Mouse (Mus musculus): ENCODE measurements around the gene Lpcat3. TPM values are rescaled to one million over a fixed set of nuclear protein-coding genes. Genes with fewer than 3 reads are reported as not detected.
"Not testable (repeated sequence)": the region's sequence is repeated elsewhere in the genome, so short reads cannot be mapped to it uniquely, and the experiment has no call there.

The Lpcat3 gene
- 78.0 and 82.3 TPM in 2 replicates for total RNA-seq (2021)
- long read RNA-seq, experiment 1, transcript Lpcat3-201 (13 exons, 2,281 nt): major isoform, 129 of 135 reads
- long read RNA-seq, experiment 1, partial matches to known transcripts: 2 of 135 reads
- long read RNA-seq, experiment 1, other reads (novel, unspliced or antisense): 4 of 135 reads
- long read RNA-seq, experiment 2, transcript Lpcat3-201 (13 exons, 2,281 nt): major isoform, 91 of 102 reads
- long read RNA-seq, experiment 2, partial matches to known transcripts: 2 of 102 reads
- long read RNA-seq, experiment 2, other reads (novel, unspliced or antisense): 9 of 102 reads

DNA sequence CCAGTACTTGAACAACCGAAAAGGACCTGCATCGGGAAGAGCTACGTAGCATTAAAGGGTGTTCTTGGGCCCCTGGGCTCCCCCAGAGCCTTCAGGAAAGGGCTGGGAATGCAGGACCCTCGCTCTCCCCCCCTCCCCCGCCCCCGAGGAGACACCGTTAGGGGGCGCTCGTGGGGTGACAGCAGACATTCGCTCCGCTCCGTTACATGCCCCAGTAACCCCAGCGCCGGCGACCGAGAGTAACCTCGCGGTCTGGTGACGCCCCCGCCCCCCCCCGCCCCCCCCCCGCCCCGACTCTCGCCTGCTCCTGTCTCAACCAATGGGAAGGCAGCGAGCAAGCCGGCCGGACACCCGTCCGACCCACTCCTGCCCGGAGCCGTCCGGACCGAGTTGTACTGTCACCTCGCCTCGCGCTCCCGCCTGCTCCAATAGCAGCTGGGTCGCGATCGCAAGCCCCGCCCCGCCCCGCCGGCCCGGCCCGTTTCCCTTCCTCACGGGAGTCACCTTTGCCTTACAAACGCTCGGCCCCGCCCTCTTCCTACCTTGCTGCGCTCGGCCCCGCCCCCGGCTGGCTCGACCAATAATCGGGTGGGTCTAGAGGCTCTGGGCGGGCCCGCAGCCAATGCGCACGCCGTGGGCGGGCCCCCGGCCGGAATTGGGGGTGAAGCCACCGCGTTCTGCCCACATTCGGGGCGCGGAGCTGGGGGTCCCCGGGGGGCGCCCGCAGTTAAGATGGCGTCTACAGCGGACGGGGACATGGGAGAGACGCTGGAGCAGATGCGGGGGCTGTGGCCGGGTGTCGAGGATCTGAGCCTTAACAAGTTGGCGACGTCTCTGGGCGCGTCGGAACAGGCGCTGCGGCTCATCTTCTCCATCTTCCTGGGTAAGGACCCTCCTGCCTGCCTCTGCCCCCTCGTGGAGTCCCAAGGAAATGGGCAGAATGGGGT is at the start of gene Lpcat3:
Gene Lpcat3 (plus strand): TSS at position 551 of the 947 bp plus-strand sequence.
- DNase-seq: peak; percentile 100

DNA sequence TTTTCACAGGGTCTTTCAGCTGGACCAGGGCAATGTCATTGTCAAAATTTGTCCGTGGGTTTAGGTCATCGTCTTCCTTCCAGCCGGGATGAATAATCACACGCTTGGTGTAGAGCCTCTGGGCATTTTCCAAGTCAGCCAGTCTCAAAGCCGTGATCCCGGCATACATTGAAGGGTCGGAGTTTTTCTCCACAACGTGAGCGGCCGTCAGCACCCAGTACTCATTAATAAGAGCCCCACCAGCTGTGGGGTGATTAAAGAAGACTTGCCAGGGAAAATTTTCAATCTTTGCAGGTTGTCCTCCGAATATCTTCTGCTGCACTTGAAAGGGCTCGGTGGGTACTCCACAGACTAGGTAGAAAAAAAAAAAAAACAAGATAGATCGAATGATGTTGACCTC is 37.2 kb upstream of the Lpcat3 start:
- no peak for DNase-seq

DNA sequence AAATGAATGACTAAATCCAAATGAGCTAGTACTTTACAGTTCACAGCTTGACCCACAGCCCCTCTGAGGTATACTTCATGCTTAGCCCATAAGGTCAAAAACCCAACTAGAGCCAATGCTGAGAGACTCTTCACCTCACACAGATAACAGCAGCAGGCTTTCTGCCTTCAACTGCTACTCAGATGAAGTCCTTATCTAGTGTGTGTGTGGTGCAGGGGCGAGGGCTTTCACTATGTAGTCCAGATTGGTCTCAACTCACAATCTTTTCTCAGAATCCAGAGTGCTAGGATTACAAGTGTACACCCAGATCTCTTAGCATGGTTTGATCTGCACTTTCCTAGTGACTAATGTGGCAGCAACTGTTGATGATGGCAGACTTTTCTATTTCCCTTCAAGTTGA is 36.6 kb upstream of the Lpcat3 start:
- DNase-seq: not testable (repeated sequence)

DNA sequence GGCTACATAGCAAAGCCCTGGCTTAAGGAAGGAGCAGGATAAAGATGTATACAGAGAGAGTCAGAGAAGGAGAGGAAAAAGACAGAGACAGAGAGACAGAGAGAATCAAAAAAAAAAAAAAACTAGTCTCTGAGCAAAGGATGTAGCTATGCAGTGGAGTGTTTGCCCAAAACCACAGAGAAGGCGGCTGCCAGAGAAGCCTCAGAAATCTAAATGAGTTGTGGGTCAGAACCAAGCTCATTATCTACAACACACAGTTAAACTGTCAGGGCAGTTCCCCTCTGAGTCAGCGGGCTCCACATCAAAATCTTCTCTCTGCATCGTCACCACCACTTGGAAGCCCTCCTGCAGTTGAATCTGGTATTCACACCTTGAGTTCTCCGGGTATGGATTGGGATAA is 32.1 kb upstream of the Lpcat3 start:
- DNase-seq: no peak

DNA sequence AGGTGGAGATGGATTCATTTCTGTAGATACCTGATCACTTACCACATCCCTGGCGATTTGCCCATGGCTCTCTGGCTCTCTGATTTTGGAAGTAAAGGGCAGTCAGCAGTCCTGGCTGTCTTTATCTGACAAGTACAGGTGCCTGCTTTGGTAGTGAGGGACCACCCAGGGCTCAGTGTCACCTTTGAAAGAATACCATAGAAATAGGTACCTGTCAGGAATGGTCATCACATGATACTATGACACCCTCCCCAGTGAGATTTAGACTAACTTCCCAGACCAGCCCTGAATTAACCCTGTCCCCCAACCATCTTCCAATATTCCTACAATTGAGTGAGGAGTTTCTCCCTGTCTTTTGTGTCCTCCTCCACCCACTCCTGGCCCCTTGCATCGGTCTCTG is 26.8 kb upstream of the Lpcat3 start, which contains the start of gene C1s2:
Gene C1s2 (minus strand): TSS at position 101 of the 400 bp plus-strand sequence.
- DNase-seq: not testable (repeated sequence)

DNA sequence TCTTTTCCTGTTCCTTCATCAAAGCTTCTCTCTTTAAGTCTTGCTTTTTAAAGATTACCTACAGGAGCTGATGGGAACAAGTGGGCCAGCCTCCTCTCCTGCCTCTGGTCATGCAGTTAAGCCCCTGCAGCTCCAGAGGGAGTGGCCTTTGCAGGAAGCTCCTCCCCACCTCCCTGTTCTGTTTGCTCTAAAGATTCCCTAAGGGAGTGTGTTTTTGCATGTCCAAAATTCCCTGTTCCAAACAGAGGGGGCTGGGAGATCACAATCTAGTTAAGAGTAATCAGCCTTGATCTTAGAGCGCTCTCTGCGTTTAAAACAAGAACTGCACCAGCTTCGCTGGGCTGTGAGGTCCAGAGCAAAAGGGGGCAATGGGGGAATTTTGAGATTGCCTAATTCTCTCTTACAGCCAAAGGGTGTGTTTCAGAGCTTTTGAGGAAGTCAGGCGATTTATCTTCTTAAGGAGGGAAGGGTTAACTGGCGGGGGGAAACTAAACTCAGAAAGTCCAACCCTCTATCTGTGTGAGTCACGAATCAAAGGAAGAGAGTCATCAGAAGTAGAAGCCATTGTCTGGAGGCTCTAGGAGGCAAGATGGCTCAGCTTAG is 25.9 kb upstream of the Lpcat3 start:
- peak; percentile 52 for DNase-seq

DNA sequence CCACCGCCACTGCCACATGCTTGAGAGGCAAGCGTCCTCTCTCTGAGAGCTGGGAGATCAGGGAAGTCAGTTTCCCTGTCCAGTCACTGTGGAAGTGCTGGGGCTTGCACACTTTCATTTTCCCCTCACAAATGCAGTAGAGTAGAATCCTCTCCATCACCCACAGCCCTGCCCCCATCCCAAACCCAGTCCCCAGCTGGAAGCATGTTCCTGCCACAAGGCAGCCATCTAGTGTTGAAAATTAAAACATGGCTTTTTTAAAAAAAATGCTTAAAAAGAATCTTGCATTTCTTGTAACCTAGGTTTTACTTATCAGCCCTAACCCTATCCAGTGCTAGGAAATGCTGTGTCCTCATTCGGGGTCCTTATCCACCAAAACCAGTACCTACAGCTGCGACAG is 22.8 kb upstream of the Lpcat3 start:
- peak; percentile 33 for DNase-seq

DNA sequence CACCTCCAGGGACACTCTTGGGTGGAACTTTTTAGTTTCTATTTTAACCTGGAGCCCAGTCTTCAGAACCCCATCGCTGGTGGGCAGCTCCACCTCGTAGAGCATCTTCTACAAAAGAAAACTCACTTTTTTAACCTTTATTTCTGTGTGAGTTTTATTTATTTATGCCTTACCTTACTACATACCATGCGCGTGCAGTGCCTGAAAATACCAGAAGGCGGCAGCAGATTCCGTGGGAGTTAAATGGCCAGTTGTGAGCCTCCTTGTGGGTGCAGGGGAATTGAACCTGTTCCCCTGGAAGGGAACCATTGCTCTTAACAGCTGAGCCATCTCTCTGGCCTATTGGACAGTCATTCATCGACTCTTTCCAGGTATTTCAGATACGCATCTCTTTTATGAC is 21.8 kb upstream of the Lpcat3 start:
- DNase-seq: peak; percentile 82

DNA sequence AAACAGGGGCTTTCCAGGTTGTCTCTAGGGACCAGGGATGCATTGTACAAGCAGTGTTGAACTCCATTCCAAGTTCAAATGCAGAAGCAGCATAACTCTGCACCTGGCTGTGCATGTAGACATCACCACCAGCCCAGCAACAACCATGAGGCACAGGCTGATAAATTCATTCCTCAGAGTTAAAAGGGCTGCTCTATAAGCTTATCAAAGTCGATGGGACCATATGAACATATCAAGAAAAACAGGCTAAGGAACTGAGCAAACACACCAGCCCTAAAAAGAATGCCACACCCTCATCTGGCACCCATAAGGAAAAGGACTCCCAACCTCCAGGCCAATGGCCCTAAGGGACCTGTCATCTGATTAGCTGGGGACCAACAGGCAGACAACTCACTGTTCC is 16.4 kb upstream of the Lpcat3 start:
- DNase-seq: no peak

DNA sequence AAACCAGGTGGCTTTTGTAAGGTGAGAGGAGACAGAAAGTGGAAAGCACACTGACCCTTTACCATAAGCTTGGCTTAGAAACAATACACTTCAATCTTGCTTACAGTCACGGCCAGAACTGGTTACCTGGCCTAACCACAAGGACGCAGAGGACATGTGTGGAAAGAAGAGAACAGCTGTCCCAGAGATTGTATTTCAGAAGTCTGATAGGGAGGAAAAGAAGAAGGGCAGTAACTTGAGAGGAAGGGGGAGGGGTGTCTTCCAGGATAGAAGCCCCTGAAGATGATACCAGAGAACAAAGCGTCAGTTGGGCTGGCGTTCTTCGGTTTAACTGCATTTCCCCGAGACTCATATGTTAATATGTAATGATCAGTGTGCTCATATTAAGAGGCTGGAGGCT is 6.9 kb upstream of the Lpcat3 start:
- DNase-seq: no peak

DNA sequence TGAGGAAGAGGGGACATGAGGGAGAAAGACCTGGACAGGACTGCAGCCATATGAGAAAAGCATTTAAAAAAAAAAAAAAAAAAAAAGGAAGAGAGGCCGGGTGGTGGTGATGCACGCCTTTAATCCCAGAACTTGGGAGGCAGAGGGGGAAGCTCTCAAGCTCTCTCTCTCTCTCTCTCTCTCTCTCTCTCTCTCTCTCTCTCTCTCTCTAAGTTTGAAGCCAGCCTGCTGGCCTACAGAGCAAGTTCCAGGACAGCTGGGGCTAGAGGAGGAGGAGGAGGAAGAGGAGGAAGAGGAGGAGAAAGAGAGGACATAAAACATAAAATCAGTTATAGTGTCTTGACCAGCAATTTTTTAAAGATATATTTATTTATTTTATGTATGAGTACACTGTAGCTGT is 4.8 kb upstream of the Lpcat3 start:
- no peak for DNase-seq

DNA sequence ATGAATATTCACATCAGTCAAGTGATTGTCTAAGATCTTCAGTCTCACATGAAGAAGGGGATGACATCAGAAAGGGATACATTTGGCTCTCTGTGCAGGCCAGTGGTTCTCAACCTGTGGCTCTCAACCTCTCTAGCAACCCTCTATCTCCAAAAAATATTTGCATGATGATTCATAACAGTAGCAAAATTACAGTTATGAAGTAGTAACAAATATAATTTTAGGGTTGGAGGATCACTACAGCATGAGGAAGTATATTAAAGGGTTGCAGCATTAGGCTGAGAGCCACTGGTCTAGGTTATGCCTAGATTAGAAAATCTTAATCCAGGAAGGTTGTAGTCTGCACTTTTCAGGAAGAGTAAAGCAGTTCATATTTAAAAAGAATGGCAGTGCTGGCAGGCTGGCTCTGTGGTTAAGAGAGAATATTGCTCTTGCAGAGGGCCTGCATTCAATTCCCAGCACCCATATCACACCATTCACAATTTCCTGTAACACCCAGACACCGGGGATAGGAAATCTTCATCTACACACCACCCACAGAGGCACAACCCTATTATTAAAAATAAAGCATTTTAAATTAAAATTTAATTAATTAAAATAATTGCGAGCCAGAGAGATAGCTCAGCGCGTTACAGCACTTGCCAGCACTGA is 1.5 kb upstream of the Lpcat3 start:
- no peak for DNase-seq

DNA sequence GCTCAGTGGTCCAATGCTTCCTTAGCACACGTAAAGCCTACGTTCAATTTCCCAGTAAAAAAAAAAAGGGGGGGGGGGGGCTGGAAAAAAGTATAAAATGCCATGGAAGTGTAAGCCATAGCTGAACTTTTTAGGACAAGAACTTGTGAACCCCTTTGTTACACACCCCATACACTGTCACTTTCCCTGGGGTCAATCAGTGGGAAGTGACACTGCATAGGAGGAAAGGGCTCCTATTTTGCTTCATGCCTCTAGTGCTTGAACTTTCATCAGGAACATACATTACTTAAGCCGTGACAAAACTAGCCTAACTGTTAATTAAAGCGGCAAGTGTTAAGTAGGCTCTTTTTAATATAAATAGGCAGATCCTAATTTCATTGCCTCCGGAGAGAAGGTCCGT is 832 bp upstream of the Lpcat3 start:
- no peak for DNase-seq

DNA sequence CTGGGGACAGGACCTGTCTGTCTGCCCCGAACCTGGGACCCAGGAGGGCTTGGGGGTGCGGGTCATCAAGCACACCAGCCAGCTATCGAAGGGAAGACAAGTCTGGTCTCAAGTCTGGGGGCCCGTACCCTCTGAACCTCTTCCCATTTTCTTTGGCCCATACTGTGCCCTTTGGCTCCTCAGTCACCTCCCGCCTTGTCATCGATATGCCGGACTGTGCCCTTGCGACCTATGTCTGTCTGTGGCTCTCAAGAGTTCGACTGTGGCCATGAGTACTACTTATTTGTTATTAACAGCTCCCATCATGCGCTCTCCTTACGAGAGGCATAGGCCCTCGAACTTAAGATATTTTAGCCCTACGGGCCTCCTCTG is 583 bp downstream of the Lpcat3 start:
- no peak for DNase-seq

DNA sequence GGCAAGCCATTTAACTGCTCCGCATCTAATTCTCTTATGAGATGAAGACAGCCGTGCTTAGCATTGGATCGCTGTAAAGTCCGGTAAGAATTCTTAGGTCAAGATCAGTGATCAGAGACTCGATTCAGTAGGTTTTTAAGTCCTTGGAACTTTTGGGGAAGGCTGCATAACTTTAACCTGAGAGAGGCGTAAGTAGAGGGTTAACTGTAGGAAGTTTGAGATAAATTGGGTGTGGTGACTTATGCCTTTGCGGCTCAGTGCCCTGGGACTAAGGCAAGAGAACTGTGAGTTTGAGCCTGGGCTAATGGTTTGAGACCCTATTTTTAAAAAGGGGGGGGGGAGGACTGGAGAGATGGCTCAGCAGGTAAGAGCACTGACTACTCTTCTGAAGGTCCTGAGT is 1.4 kb downstream of the Lpcat3 start:
- DNase-seq: no peak

DNA sequence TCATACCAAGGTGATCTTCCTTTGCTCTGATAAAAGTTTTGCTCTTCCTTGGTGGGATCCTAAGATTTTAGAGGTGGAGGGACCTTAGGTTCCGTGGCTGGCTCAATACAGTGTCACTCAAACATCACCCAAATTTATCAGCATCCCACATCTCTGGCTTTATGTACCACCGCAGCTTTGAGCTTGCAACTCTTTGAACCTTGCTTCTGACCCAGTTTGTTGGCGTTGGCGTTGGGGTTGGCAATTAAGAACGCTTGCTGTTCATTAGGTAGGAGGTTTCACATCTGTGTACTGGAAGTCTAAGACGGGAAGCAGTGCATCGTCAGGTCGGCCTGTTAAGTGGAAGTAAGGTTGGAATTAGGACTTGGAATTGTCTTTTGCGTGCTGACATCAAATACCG is 2.2 kb downstream of the Lpcat3 start:
- DNase-seq: no peak

DNA sequence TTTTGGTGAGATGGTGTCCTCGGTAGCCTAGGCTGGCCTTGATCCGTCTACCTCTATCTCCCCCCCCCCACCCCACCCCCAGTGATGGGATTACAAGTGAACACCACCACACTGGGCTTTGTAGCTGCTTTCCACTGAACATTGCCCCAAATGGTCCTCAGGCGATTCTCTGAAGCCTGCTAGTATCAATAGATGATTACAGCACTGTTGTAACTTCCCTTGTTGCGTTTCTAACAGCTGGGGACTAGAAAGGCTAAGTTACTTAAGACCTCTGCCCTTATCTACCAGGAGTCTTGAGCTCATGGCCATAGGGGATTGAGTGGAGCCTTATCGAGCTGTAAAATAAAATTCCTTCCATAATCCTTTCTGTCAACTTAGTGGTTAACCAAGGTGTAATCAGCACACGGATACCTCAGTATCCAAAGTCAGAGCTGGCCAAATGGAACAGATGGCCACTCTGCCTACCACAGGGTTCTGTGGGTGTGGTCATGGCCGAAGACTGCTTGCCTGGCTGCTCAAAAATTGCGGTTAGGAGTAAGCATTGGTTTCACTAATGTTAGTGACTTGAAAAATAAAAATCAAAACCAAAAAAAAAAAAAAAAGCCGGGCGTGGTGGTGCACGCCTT is 6.5 kb downstream of the Lpcat3 start:
- no peak for DNase-seq

DNA sequence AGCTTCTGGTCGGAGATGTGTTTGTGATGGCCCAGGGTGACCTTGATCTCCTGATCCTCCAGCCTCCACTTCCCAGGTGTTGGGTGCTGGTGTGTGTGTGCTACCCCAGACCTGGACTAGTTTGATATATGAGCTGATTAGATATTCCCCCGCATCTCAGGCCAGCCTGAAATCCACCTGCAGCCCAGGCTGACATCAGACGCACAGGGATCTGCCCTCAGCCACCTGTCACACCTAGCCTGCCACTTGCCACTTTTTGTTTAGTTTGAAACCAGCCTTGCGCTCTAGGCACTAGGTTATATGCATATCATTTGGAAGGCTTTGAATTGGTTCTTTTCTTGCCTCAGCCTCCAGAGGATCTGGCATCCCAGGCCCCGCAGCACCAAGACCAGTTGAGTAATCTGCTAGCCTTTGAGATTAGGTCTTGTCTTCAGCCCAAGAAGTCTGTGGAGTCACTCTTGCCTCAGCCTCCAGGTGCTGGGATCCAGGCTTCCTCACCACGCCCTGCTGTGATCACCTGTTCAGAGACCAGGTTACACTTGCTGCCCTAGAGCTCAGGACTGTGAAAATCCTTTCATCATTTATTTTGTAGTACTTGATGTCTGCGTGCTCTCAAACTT is 7.6 kb downstream of the Lpcat3 start:
- no peak for DNase-seq

DNA sequence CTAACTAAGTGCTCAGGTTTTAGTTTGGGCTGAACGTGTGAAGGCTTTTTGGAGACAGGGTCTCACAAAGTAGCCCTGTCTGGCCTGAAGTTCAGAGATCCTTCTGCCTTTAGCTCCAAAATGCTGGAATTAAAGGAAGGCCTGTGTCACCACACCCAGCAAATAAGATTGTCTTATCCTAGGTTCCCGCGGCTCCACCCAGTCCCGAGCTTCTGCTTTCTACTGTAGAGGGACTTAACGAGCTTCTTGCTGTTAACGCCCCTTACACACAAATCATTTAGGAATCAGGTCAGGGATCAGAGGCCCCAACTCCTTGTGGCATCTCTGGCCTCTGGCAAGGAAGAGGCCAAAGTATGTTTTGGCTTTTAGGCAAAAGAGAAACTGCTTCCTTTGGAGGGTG is 9.3 kb downstream of the Lpcat3 start:
- DNase-seq: no peak

DNA sequence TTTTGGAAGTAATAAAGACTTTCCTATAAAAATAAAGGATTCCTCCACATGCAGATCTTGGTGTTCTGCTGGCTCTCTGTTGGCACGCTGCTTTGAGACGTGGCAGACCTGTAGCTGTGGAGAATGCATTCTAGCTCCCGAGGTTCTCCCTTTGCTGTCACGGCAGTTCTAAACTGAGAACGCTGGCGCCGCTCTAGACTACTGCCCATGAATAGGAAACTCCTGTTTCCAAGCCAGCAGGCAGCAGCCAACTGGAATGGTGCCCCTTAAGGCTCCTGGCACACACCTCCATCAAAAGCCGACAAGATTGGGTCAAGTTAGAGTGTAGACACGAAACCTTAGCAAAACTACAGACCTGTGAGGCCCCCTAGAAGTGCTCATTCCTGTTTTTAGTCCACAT is 10.8 kb downstream of the Lpcat3 start:
- peak; percentile 55 for DNase-seq

DNA sequence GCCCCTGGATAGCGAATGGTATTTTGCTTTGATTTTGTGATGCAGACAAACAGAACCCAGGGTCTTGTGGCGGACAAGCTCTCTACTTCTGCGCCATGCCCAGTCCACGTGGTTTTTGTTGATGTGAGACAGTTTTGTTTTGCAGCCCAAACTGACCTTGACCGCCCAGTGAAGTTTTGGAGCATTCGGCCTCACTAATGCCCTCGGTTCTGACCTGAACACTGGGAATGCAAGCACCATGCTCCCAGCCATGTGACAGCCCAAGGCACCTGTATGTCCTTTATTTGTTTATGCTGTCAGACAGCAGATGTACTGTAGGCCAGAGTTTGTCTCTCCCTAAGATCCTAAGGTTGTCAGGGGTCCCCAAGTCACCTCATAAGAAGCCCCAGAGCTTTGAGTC is 11.8 kb downstream of the Lpcat3 start:
- no peak for DNase-seq

DNA sequence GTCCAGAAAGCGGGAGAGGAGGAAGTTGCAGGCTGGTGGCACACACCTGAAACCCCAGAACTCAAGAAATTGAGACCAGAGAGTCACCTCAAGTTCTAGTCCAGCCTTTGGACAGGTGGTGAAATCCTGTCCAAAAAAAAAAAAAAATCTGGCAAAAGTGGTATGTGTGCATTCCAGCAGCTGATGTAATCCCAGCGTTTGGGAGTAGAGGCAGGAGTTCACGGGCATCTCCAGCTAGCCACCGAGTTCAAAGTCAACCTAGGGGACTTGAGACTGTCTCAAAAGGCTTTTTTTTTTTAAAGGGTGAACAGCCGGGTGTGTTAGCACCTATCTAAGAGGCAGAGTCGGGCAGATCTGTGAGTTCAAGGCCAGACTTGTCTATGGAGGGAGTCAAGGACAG is 13.3 kb downstream of the Lpcat3 start:
- DNase-seq: no peak
